Mouse (Mus musculus): ENCODE results near the gene Emc9. TPM values are rescaled to one million over a fixed set of nuclear protein-coding genes. Genes with fewer than 3 reads are reported as not detected.
A peak's percentile ranks its signal among the peaks of the same experiment; 100 is the strongest.

Gene Emc9
- total RNA-seq (2021) = 10 to 100 TPM; 40.9 to 47.0 TPM
- long read RNA-seq, experiment 1, transcript Emc9-201 (5 exons, 855 nt) = major isoform, 42 of 51 reads
- long read RNA-seq, experiment 1, partial matches to known transcripts = 0 of 51 reads
- long read RNA-seq, experiment 1, other reads (novel, unspliced or antisense) = 6 of 51 reads
- long read RNA-seq, experiment 2, transcript Emc9-201 (5 exons, 855 nt) = major isoform, 27 of 37 reads
- long read RNA-seq, experiment 2, partial matches to known transcripts = 2 of 37 reads
- long read RNA-seq, experiment 2, other reads (novel, unspliced or antisense) = 7 of 37 reads

DNA sequence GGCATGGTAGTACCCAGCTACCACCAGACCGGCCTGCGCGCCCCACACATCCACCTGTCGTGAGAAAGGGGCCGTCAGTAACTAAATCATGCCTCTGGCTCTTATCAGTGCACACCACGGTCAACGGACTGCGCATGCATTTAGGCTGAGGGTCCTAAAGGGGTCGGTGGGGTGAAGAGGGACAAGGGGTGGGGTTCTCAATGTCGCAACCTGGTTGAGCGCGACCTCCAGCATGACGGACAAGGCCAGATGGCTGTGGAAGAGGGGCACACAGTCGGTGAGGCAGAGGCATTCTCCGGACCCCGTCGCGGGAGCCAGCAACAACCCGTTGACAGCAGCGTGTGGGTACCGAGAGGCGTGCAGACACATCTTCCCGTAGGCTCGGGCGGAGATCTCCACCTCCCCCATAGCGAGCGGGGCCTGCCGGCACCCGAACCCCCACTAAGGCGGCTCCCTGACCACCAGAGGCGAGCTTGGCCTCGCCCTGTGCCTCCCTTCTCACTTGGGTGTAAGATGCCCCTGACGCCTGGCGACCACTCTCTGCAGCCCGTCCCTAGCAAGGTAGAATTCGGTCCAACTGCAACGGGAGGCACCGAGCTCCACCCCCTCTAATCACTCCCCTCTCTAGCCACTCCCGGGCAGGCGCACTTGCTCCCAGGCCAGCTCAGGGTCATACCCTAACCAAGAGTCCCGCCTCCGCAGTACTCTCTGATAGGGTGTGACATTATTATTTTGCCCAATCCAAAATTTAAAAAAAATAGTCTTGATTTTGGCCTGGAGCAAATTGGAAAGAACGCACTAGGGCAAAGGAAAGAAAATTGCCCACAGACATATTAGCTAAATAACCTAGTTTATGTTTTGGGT, at the start of gene Emc9:
Gene Emc9 (minus strand): TSS at position 601 of the 864 bp plus-strand sequence.
- peak; percentile 48 to 75 for DNase-seq (ENCODE audit: low spot score in 2 of 2)

DNA sequence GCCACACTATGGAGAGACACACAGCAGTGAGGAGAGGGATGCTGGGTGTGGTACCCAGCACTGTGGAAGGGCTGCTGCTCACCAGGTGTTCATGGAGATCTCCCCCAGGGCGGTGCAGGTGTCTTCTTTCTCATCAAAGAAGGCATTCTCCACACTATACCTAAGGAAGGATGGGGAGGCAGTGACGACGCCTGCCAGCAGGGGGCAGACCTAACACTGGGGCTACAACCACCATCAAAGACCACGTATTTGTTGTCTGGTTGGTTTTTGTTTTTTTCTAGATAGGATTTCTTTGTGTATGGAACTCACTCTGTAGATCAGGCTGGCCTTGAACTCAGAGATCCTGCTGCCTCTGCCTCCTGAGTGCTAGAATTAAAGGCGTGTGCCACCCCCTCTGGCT, 44.2 kb upstream of the Emc9 start:
- no peak for DNase-seq (ENCODE audit: low spot score in 2 of 2)

DNA sequence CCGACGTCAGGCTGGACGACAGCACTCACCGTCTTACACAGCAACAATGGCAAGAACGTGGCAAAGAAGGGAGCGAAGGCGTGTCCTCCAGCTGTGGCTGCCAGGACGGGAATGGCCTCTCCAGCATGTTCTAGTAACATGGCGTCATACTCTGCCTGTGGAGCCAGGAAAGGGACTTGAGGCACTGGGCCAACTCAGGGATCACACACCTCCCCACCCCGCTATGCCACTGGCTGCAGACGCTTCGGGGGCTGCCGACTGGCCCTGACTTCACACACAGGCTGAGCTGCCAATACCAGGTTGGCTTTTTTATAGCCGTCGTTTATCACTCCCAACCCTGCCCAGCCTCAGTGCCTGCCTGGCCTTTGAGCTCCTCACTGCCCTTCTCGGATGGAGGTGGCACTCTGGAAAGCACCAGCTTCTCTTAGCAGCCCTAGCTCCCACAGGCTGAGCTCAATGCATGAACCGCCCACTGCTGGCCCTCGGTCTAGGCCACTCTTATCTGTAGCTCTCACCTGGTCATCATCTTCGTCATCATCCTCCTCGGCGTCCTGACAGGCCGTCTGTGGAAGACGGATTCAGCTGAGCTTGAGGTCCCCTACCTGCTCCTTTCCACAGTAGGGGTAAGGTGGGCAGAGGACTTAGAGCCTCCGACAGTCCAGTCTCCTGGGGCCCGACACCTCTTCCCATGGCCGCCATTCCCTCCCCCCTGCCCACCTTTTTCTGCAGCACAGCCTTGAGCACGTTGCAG, 43.1 kb upstream of the Emc9 start:
- no peak for DNase-seq (ENCODE audit: low spot score in 2 of 2)

DNA sequence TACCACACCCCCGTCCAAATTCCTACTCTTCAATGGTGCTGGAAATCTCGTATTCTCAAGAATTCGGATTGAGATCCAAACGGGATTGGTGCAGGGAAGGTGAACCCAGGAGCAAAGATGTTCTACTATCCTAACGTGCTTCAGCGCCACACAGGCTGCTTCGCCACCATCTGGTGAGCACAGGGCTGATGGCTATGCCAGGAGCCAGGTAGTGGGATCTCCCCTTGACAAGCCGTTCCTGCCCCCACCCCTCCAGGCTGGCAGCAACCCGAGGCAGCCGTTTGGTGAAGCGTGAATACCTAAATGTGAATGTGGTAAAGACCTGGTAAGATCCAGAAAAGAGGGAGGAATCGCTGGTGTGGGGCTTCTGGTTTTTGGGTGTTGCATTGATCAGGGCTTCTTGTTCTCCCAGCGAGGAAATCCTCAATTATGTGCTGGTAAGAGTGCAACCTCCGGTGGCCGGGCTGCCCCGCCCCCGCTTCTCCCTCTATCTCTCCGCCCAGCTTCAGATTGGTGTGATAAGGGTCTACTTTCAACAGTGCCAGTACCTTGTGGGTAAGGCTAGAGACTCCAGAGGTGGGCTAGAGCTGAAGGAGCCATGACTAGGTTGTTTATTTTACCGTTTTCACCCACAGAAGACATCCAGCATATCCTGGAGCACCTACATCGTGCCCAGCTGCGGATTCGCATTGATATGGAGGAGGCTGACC, 33.5 kb upstream of the Emc9 start:
- no peak for DNase-seq (ENCODE audit: low spot score in 2 of 2)

DNA sequence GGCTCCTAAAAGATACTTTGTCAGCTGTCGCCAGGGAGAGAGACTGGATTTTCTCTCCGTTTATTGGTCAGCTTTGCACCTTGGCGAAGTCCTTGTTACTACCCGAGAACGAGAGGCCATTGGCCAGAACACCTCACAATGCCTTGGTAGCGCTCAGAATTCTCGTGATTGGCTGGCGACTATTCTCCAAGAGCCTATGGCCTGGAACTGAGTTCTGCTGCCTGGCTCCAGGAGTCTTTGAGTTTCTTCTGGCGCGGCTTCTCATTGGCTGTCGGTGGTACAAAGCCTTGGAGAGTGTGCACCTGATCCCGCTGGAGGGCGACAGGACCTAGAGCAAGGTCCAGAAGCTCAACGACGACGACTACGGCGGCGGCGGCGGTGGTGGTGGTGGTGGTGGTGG, 32.7 kb upstream of the Emc9 start, which contains the start of gene Rec8:
Gene Rec8 (plus strand): TSS at position 216 of the 400 bp plus-strand sequence.
- DNase-seq (ENCODE audit: low spot score in 2 of 2) = no peak

DNA sequence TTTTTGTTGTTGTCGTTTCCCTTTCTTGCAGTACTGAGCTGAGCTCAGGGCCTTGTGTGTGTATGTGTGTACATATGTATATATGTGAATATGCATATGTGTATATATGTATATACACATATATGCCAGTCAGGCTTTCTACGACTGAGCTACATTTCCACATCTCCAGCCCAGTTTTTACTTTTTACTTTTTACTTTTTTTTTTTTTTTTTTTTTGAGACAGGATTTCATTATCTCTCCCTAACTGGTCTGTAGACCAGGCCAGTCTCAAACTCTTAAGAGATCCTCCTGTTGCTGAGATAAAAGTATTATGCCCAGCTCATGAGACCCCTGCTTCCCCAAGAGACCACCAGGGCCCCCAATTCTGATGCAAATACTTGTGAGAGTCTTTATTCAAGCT, 31.7 kb upstream of the Emc9 start:
- DNase-seq (ENCODE audit: low spot score in 2 of 2) = no peak

DNA sequence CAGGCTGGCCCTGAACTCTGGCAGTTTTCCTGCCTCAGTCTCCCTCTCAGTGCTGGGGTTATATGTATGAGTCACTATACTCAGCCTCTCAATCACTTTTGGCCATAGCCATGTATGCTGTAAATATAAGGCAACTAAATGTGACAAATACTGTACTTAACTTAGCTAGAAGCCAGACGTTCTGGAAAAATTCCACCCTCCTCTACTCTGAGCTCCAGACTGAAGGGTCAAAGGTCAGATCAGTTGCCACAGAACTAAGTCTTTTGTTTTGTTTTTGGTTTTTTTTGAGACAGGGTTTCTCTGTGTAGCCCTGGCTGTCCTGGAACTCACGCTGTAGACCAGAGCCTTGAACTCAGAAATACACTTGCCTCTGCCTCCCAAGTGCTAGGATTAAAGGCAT, 30.8 kb upstream of the Emc9 start:
- no peak for DNase-seq (ENCODE audit: low spot score in 2 of 2)

DNA sequence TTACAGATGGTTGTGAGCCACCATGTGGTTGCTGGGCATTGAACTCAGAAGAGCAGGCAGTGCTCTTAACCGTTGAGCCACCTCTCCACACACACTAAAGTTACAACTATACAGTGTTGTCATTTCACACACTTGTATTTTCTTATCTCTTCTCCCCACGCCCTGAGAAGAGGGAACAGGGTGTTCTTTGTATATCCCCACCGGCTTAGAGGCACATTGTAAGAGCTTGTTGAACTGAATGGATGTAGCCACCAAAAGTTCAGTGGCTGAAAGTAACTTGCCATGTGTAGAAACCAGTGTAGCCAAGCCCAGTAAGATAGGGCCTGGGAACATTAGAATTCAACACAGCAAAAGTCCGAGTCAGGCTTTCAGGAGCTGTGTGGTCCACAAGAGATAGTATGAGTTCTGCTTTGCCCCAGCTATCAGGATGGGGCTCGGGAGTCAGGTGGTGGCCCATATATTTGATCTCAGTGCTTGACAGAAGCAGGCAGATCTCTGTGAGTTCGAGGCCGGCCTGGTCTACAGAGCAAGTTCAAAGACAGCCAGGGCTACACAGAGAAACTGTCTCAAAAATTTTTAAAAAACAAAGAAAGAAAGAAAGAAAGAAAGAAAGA, 29.6 kb upstream of the Emc9 start:
- no peak for DNase-seq (ENCODE audit: low spot score in 2 of 2)

DNA sequence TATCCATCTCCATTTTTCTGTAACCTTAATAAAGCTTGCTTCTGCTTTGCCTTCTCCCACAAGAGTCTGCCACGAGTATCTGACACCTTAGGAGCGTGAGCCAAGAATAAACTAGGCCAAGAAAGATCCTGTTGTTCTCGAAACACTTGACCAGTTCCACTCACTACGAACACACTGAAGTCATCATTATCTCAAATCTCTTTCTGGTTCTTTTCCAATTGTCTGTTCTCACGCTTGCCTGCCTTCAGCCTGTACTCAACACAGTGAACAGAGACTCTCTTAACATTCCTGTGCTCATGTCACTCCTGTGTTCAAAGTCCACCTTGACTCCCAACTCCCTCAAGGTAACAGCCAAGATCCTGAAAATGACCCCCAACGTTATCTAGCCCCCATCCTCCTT, 28.2 kb upstream of the Emc9 start:
- no peak for DNase-seq (ENCODE audit: low spot score in 2 of 2)

DNA sequence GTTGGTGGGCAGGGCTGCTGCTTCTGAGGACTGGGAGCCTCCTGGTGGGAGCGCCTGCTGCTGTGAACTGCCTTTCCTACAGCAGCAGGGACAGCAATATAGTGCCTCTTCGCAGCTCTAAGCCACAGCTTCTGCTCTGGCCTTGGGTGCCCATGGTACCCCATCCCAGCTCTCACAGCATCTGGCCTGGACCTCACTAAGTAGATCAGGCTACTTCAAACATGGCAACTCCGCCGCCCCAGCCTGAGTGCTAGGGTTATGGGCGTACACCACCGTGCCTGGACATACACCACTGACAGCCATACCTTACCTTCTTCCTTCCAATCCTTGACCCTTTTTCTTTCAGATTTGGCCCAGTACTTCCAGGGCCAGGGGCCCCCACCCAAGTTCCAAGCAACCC, 23.2 kb upstream of the Emc9 start:
- DNase-seq (ENCODE audit: low spot score in 2 of 2) = no peak

DNA sequence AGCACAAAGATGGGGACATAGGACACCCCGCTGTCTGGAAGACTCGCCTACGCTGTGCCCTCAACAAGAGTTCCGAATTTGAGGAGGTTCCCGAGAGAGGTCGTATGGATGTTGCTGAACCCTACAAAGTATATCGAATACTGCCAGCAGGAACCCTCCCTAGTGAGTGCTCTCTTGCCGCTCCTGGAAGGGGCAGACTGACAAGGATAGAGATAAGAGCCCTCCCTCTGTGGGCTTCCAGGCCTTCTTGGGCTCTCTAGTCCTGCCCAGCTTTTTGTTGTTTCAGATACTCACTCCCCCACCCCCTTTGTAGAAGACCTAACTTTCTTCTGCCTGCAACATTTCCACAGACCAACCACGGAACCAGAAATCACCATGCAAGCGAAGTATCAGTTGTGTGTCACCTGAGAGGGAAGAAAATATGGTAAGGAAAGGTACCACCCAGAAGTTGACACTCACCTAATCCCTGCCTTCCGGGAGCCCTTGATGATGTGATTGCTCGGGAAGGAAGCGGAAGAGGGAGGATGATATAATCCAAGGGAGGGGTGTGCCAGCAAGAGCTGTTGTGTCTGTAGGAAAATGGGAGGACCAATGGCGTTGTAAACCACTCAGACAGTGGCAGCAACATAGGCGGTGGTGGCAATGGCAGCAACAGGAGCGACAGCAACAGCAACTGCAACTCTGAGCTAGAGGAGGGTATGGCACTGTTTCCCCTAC, 20.8 kb upstream of the Emc9 start:
- no peak for DNase-seq (ENCODE audit: low spot score in 2 of 2)

DNA sequence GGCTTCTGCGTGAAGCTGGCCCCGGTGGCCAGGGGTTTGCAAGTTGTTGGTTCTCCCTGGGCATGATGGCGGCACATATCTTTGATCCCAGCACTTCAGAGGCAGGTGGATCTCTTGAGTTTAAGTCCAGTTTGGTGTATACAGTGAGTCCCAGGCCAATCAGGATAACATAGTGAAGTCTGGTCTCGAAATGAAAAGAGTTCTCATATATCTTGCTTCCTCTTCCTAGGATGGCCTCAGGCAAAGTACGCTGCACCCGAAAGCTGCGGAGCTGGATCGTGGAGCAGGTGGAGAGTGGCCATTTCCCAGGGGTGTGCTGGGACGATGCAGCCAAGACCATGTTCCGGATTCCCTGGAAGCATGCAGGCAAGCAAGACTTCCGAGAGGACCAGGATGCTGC, 19.7 kb upstream of the Emc9 start:
- DNase-seq (ENCODE audit: low spot score in 2 of 2) = no peak

DNA sequence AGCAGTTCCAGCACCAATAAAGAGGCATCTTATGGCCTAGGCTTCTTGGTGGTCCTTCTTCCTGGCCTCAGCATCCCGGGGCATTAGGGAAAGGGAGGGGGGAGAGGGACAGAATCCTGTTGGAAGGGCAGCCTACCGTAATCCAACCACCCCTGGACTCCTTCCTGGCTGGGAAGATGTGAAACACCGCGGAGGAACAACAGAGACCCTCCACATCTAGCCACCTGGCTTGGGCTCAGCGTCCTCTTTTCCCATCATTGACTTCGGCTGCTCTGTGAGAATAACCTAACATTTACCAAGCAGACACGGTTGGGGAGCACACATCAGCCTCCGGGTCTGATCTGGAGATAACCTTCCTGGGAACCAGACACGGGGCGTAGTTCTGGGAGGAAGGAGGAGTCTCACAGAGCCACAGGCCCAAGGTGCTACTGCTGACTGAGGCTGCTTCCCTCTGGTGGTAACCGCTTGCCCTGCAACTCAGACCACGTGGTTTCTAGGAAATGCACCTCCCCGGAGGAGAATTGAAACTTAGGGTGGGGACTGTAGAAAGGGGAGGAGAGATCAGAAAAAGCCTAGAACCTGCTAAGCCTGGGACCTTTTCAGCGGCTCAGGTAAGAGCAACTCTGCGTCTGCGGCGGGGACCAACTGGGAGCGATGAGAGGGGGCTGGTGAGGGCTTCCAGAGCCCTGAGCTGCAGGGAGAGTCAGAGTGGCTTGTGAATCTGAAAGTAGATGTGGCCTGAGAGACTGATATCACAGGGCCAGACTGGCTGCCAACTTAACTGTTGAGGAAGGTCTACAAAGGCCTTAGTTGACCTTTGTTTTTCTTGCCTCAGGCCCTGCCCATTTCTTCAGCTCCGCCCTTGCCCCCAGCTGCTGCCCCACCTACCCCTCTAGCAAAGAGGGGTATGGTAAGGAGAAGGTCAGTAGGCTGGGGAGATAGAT, 18.8 kb upstream of the Emc9 start:
- DNase-seq (ENCODE audit: low spot score in 2 of 2) = peak; percentile 70 to 88

DNA sequence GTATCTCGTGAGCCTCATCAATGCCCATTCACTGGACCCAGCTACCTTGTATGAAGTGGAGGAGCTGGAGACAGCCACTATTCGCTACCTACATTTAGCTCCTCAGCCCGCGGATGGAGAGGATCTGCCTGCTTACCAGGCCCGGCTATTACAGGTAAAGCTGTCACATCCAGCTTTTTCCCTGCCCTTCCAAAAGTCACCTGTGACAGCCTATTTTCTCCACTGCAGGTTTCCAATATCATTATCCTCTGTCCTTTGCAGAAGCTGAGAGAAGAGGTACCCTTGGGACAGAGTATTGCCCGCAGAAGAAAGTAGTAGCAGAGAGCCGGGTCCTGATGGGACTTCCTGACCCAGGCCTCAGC, 18.1 kb upstream of the Emc9 start, which contains the start of gene Irf9:
Gene Irf9 (plus strand): TSS at position 301 of the 362 bp plus-strand sequence.
- DNase-seq (ENCODE audit: low spot score in 2 of 2) = no peak

DNA sequence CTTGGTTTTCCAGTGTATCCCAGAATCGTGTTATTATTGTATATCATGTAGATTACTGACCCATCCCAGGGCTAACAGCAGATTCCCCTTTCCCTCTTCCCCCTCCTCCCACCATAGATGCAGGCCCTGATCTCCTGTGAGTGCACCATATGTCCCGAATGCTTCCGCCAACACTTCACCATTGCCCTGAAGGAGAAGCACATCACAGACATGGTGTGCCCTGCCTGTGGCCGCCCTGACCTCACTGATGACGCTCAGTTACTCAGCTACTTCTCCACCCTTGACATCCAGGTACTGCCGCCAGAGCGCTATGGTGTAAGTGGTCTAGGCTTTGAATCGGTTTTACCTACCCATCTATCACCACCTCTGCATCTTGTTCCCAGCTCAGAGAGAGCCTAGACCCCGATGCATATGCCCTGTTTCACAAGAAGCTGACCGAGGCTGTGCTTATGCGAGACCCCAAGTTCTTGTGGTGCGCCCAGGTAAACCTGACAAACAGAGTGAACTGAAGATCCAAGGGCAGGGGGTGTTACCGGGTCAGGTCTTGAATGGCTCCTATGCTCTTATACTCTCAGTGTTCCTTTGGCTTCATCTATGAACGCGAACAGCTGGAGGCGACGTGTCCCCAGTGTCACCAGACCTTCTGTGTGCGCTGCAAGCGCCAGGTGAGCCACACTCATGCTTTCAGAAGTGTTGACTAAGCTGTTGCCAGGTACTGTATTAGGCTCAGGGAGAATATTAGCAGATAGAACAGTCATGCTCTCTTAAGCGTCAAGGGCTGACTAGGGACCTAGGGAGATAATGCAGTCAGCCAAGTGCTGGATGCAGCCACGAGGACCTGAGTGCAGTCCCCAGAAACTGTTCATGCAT, 13.7 kb upstream of the Emc9 start:
- DNase-seq (ENCODE audit: low spot score in 2 of 2) = no peak

DNA sequence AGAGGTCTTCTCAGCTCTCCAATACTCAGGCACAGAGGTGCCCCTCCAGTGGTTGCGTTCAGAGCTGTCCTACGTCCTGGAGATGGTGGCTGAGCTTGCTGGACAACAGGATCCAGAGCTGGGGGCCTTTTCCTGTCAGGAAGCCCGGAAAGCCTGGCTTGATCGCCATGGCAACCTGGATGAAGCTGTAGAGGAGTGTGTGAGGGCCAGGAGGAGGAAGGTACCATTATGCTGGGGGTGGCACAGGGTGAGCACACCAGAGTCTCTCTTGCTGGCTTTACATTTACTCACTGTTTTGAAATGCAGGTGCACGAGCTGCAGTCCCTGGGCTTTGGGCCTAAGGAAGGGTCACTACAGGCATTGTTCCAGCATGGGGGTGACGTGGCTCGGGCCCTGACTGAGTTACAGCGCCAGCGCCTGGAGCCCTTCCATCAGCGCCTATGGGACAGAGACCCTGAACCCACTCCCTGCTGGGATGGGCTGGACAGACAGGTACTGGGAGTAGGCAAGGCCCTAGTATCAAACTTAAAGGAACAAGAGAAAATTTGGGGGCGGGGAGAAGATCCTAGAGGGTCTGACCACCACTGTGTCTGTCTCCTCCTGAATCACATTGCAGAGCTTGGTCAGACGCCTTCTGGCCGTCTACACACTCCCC, 11.1 kb upstream of the Emc9 start:
- DNase-seq (ENCODE audit: low spot score in 2 of 2) = no peak

DNA sequence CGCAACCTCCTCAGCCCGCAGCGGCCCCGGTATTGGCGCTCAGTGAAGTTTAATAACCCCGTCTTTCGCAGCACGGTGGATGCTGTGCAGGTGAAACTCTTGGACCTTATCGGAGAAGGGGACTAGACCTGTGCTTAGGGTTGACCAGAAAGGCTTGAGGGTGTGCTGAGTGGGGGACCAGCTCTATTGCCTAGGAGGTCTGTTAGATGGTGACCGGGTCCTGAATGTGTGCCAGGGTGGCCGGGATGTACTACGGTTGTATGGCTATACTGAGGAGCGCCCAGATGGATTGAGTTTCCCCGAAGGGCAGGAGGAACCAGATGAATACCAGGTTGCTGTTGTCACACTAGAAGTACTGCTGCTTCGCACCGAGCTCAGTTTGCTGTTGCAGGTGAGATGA, 7.1 kb upstream of the Emc9 start:
- no peak for DNase-seq (ENCODE audit: low spot score in 2 of 2)

All from adrenal gland, postnatal 4 days (tissue).